Mouse (Mus musculus) naive thymus-derived CD4-positive, alpha-beta T cell, adult 2 months (primary cell): ENCODE results near the gene Serpina1e.
"Not testable (repeated sequence)": the region's sequence is repeated elsewhere in the genome, so short reads cannot be mapped to it uniquely, and the experiment has no call there.

ENCODE experiments used
- DNase-seq: peaks from one replicate; pipeline ENCODE4 v3.0.0-alpha.2; 2011; ENCODE audit warnings: low read depth

Serpina1e gene

DNA sequence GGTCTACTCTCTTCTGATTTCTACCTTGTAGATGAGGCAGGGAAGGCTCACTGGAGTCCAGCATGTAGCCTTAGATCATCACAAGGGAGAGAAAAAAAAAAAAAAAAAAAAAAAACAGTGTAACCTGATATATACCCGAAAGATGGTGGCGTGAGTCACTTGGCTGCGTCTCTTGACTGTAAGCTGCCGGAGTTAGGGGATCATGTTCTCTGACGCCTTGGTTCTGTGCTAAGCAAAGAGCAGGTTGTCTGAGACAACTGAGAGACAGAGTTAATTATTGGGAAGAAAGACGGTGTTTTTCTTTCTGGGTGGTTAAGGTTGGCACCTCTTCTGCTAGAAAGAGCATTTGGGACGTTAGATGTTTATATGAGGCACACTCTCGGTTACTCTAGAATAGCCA is 4.1 kb upstream of the Serpina1e start:
- no peak for DNase-seq

DNA sequence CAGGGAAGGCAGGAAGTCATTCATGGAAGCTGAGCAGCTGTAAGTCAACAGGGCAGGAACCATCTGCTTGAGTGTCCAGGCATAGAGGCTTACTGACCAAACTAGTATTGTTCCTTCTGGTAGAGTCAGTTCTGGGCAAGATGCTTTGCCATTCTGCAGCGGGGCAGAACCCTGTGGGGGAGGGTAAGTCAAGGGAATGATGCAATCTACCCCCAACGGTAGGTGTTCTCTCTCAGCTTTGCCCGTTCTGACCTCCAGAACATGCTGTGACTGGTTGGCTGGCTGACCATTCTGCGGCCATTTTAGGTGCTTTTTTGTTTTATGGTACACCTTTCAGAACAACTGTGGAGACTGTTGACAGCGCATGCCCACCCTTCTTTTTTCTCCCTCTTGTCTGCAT is 3.6 kb upstream of the Serpina1e start:
- no peak for DNase-seq

DNA sequence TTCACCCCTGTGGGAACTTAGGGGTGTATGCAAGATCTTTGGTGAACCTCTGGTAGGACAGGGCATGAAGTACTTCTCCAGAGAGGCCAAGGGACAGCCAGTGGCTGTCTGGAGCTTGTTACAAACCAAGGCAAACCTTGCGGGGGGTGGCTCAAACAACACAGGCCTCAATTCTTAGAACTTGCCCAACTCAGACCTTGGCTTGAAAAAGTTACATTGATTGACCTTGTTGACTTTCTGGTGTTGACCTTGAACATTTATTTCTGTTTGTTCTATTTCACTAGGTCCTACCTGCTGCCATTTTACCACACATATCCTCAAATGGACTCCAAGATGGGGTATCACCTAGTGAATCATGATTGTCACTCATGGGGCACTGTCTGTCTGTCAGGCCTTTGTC is 2.9 kb upstream of the Serpina1e start:
- no peak for DNase-seq

DNA sequence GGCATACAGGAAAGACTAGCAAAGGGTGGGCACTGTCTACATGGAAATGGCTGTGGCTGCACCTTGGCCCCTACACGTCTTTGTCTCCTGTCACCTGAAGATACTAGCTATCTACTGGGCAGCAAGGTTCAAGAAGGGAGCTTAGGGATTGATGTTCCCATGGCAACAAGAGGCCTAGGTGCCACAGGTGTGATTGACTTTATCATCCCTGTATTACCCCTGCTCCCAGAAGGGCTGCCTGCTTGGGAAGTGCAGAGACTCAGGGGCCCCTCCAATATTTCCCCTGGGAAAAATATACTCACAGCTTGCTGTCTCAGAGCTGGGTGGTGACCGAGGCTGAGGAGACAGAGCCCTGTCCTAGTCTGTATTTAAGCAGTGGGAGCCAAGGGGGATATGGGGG is 2.2 kb downstream of the Serpina1e start:
- DNase-seq = not testable (repeated sequence)

DNA sequence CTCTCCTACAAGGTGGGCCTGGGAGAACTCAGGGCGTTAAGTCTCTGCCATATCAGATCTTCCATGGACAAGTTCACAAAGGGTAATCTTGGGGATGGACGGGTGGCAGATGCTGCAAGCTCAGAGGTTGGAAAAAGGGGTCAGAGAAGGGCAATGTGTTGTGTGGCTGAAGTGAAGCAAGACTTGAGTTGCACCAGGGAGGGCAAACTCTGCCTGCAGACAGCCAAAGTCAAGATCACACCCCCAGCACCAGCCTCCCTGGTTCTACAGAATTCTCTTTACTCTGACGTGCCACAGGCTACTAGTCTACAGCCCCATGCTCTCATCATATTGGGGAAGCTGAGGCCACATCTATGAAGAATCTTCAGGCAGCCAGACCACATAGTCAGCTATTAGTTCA is 5.8 kb downstream of the Serpina1e start:
- DNase-seq = not testable (repeated sequence)

DNA sequence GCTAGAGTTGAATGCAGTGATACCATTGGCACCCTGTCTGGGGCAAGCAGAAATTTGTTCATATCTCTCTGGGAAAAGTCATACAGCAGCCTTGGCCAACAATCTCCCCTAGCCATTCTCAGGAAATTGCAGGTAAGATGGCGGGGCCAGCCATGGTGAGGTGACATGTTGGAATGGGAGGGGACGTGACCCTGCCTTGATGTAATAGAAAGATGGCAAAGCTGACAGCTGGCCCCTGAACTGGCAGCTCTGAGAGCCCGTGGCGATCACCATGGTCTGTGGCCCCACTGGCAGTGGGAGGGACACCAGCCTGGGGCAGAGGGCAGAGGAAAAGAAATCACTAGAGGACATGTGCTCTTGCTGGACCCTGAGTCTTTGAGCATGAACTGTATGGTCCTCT is 12.5 kb downstream of the Serpina1e start:
- no peak for DNase-seq

DNA sequence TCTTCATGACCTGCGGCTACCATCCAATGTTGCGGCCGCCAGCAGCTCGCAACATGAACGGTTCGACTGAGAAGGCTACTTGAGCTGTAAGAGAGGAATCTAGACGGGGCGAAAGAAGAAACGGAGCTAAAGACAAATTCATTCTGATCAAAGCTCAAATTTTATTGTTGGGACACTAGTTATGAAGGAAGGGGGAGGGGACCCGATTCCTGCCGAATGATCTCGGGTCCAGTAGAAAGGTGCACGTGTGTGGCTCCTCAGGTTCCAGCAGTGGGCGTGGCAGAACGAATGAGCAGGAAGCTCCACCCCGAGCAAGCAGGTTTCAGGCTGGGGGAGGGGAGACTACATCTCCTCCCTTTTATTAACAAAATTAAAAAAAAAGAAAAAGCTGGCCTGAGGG is 49.6 kb downstream of the Serpina1e start:
- not testable (repeated sequence) for DNase-seq

DNA sequence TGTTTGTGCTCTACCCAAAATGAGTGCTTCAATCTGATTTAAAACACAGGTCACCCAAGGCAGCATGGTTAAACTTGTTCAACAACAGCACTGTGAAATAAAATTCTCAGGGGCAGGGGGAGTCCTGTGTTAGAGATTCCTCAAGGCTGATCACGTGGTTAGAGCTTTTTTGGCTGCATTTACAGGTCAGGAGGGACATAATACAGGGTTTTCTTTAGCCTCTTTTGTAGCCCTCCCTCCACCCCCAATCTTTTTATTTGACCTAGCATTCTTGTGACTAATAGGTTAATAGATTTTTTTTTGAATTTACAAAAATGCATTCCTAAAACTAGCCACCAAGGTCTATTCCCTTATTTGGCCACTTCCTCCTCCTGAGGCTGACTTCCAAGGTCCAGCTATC is 51.0 kb downstream of the Serpina1e start:
- not testable (repeated sequence) for DNase-seq

DNA sequence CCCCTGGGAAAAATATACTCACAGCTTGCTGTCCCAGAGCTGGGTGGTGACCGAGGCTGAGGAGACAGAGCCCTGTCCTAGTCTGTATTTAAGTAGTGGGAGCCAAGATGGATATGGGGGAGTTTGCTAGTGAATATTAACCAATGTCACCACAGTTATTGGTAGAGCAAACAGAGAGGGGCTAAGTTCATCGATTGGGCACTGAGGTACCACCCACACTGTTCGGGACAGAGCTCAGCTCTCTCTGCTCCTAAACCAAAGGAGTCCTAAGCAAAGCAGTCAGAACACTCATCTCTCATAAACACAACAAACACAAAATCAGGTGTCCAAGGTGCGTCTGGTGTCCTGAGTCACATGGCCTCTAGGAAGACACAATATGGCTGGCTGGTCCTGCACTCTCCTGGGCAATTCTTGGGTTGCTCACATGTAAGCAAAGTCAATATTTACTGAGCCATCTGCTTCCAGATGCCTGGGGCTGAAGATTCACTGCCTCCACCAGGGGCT is 53.9 kb downstream of the Serpina1e start, which contains the start of gene Serpina1c:
Serpina1c (minus strand) TSS at position 51 of the 504 bp plus-strand sequence.
- DNase-seq = not testable (repeated sequence)

DNA sequence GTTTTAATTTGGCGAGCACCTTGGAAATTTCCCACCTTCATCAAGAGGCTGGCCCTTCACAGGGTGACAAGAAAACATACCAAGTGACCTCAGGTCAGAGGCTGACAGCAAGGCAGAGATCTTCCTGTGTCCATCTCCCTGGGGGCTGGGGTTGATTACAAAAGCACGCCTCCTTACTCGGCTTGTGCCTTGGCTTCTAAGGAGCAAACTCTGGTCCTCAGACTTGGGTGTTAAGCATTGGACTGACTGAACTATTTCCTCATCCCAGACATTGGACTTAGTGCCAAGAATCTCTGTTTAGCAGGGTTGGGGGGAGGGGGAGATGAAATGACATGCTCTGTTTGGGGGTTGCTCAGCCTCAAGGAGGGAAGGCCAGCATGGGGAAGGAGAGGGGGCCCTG is 56.8 kb downstream of the Serpina1e start:
- not testable (repeated sequence) for DNase-seq
